Mouse (Mus musculus): ENCODE results near the gene Max. TPM values are rescaled to one million over a fixed set of nuclear protein-coding genes. Genes with fewer than 3 reads are reported as not detected.

Max gene
- polyA plus RNA-seq, 1 experiment from 2014 or later = 26.4 TPM

DNA sequence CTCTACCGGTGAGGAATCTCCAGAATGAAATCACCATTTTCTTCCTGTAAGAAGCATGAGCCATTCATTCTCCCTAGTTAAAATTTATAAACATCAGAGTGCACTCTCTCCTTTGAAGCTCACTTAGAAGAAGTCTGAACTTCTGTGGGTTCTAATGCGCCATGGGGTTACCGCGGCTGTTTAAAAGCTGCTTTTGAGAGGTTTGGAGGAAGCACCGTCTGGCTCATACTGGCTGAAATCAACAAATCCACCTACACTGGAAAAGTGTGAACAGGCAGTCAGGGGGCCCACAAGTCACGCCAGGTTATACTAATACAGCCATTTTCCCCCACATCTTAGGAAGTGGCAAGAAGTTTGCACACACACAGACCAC is 29.3 kb downstream of the Max start:
- WGBS (ENCODE audit: insufficient replicate concordance) = 74% methylated on average over 6 of the region's 6 CpGs
- no peak overlapping the region for H3K9ac ChIP-seq (ENCODE audit: low read depth, low read length)
- H3K27ac ChIP-seq (ENCODE audit: low read depth, low read length) = no peak overlapping the region
- H3K9me3 ChIP-seq (replicated peaks; ENCODE audit: control insufficient read depth, low read length) = no peaks in the 10 kb centered on the region
- peaks cover 2% of the 10 kb centered on the region; the same call in 1 of the 2 replicates for H3K36me3 ChIP-seq (ENCODE audit: control insufficient read depth, insufficient read depth, low read length)
- no peaks in the 10 kb centered on the region for H3K27me3 ChIP-seq (ENCODE audit: control insufficient read depth, insufficient read depth, low read length)
- ATAC-seq (replicated peaks; ENCODE audit: insufficient number of reproducible peaks, low FRiP score, low TSS enrichment) = no peak
- H3K4me1 ChIP-seq (ENCODE audit: control insufficient read depth, insufficient read depth, low read length) = peaks cover 5% of the 10 kb centered on the region
- H3K4me3 ChIP-seq (ENCODE audit: low read depth, low read length) = no peak overlapping the region
- no peak overlapping the region for H3K4me2 ChIP-seq

DNA sequence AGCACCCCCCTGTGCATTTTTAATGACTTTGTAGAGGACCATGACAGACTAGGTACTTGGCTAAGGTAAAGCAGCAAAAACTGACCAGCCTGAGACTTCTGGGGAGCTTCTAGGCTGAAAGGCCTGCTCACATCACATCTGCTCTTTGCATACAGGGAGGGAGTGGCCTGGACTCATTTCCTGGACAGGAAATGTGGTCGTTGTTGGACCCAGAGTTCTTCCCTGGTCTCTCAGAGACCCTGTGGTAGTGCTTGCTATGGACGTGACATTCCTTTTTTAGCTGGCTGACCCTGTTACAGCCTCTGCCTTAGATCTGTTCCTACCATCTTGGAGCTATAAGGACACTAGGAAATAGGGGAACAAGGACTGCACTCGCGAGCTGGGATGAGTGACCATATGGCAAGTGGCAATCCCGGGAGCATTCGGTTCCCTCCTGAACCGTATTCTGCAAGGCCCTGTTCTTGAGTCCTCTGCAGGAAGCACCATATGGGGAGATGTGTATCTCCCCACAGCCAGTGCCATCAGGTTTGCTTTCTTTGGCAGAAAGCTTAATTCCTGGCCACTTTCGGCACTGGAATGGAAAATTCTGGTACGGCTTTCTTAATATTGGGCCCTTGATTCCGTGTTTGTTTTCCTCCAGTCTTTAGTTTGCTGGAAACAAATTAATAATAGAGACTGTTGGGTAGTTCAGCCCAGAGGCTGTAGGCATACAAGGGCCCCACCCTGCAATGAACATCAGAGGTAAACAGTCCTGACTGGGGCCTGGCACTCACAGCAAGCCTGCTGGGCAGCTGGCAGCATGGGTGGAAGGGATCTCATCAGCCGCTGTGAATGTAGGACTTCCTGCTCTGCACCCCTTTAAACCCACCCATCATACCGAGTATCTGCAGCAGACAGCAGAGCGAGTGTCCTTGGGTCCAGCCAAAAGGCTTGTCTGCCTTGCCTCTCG is 30.0 kb downstream of the Max start:
- no peak for ATAC-seq (replicated peaks; ENCODE audit: insufficient number of reproducible peaks, low FRiP score, low TSS enrichment)
- WGBS (ENCODE audit: insufficient replicate concordance) = 64% methylated on average over 14 of the region's 14 CpGs
- no peaks in the 10 kb centered on the region for H3K27me3 ChIP-seq (ENCODE audit: control insufficient read depth, insufficient read depth, low read length)
- H3K9ac ChIP-seq (ENCODE audit: low read depth, low read length) = no peak overlapping the region
- H3K4me3 ChIP-seq (ENCODE audit: low read depth, low read length) = no peak overlapping the region
- no peak overlapping the region for H3K4me2 ChIP-seq
- peaks cover 5% of the 10 kb centered on the region for H3K4me1 ChIP-seq (ENCODE audit: control insufficient read depth, insufficient read depth, low read length)
- H3K9me3 ChIP-seq (replicated peaks; ENCODE audit: control insufficient read depth, low read length) = no peaks in the 10 kb centered on the region
- peaks cover 2% of the 10 kb centered on the region; the same call in 1 of the 2 replicates for H3K36me3 ChIP-seq (ENCODE audit: control insufficient read depth, insufficient read depth, low read length)
- H3K27ac ChIP-seq (ENCODE audit: low read depth, low read length) = no peak overlapping the region

- ATAC-seq (replicated peaks; ENCODE audit: insufficient number of reproducible peaks, low FRiP score, low TSS enrichment) = no peak
- Histone ChIP-seq H3K4me1 (ENCODE audit: control insufficient read depth, insufficient read depth, low read length) (peaks cover 5% of the 10 kb centered on the region), H3K9ac (ENCODE audit: low read depth, low read length) (no peak overlapping the region), H3K4me2 (no peak overlapping the region), H3K9me3 (replicated peaks; ENCODE audit: control insufficient read depth, low read length) (no peaks in the 10 kb centered on the region), H3K4me3 (ENCODE audit: low read depth, low read length) (no peak overlapping the region), H3K27me3 (ENCODE audit: control insufficient read depth, insufficient read depth, low read length) (no peaks in the 10 kb centered on the region), H3K27ac (ENCODE audit: low read depth, low read length) (no peak overlapping the region), H3K36me3 (ENCODE audit: control insufficient read depth, insufficient read depth, low read length) (no peaks in the 10 kb centered on the region)
- WGBS (ENCODE audit: insufficient replicate concordance) = 37% methylated on average over 6 of the region's 6 CpGs
Measured at GRCm38 (mm10) chr12:76930177-76930576, 31.8 kb downstream of the Max start.

DNA sequence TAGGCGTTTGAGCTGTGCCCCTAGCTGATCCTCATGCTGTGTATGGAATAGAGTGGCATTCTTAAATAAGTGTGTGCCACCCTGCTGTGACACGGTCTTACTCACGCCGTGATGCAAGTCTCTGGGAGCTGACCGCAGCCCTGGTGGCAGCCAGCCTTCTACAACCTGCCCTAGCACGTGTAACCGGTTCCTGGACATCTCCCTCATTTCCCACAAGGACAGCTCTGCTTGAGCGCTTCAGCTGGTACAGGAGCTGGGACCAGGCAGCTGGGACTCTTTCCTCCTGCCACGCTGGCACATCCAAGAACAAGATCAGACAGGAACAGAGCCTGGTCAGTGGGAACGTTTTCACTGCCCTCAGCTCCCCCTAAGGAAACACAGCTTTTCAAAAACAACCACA is 34.5 kb downstream of the Max start:
- Histone ChIP-seq H3K9ac (ENCODE audit: low read depth, low read length) (no peak overlapping the region), H3K4me1 (ENCODE audit: control insufficient read depth, insufficient read depth, low read length) (peaks cover 5% of the 10 kb centered on the region), H3K9me3 (replicated peaks; ENCODE audit: control insufficient read depth, low read length) (no peaks in the 10 kb centered on the region), H3K27ac (ENCODE audit: low read depth, low read length) (no peak overlapping the region), H3K4me2 (no peak overlapping the region), H3K4me3 (ENCODE audit: low read depth, low read length) (no peak overlapping the region), H3K36me3 (ENCODE audit: control insufficient read depth, insufficient read depth, low read length) (no peaks in the 10 kb centered on the region), H3K27me3 (ENCODE audit: control insufficient read depth, insufficient read depth, low read length) (no peaks in the 10 kb centered on the region)
- WGBS (ENCODE audit: insufficient replicate concordance) = 61% methylated on average over 10 of the region's 10 CpGs
- no peak for ATAC-seq (replicated peaks; ENCODE audit: insufficient number of reproducible peaks, low FRiP score, low TSS enrichment)

DNA sequence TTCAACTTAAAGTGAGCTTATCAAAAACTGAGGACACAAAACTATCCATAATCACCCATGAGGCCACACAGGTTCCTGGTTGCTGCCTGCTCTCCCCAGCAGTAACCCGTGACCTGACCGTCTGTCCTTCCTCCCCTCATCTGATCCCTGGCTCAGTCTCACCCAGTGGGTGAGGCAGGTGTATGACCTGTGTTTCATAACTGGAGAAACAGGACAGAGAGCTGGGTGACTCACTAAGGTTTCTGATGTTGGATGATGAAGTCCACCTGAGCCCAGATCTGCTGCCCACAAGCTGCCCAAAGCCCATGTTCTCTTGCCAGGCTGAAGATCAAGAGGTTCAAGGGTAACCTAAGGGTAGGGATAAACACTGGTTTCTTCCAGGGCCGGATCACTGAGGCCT is 35.0 kb downstream of the Max start:
- H3K9me3 ChIP-seq (replicated peaks; ENCODE audit: control insufficient read depth, low read length) = no peaks in the 10 kb centered on the region
- 72% methylated on average over 3 of the region's 3 CpGs for WGBS (ENCODE audit: insufficient replicate concordance)
- ATAC-seq (replicated peaks; ENCODE audit: insufficient number of reproducible peaks, low FRiP score, low TSS enrichment) = no peak
- no peaks in the 10 kb centered on the region for H3K36me3 ChIP-seq (ENCODE audit: control insufficient read depth, insufficient read depth, low read length)
- H3K4me1 ChIP-seq (ENCODE audit: control insufficient read depth, insufficient read depth, low read length) = peaks cover 5% of the 10 kb centered on the region
- no peak overlapping the region for H3K27ac ChIP-seq (ENCODE audit: low read depth, low read length)
- H3K4me3 ChIP-seq (ENCODE audit: low read depth, low read length) = no peak overlapping the region
- H3K27me3 ChIP-seq (ENCODE audit: control insufficient read depth, insufficient read depth, low read length) = no peaks in the 10 kb centered on the region
- H3K4me2 ChIP-seq = no peak overlapping the region
- no peak overlapping the region for H3K9ac ChIP-seq (ENCODE audit: low read depth, low read length)

DNA sequence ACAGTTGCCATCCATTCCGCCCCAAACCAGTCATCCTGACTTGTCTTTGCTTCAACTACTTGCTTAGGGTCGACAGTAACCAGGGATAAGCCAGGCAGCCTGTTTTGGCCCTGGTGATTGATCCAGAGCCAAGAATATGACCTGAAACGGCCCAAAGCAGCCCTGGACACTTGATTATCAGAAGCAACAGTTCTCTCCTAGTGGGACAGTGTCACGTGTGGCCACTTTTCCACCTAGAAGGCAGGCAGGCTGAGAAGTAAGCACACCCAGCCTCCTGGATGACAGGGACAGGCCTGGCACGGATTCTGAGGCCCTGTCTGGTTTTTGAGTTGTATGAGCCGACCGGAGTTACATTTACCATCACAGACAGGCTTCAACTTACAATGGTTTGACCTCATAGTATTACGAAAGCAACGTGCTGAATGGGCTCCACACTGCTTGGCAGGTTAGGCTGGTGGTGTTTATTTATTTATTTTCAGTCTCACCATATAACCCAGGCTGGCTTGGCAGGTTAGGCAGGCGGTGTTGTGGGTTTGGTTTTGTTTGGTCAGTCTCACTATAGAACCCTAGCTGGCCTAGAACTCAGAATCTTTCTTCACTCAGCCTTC is 35.6 kb downstream of the Max start:
- H3K36me3 ChIP-seq (ENCODE audit: control insufficient read depth, insufficient read depth, low read length) = no peaks in the 10 kb centered on the region
- no peak overlapping the region for H3K9ac ChIP-seq (ENCODE audit: low read depth, low read length)
- peaks cover 5% of the 10 kb centered on the region for H3K4me1 ChIP-seq (ENCODE audit: control insufficient read depth, insufficient read depth, low read length)
- H3K27me3 ChIP-seq (ENCODE audit: control insufficient read depth, insufficient read depth, low read length) = no peaks in the 10 kb centered on the region
- no peak for ATAC-seq (replicated peaks; ENCODE audit: insufficient number of reproducible peaks, low FRiP score, low TSS enrichment)
- WGBS (ENCODE audit: insufficient replicate concordance) = 76% methylated on average over 10 of the region's 10 CpGs
- H3K27ac ChIP-seq (ENCODE audit: low read depth, low read length) = no peak overlapping the region
- H3K4me3 ChIP-seq (ENCODE audit: low read depth, low read length) = no peak overlapping the region
- H3K9me3 ChIP-seq (replicated peaks; ENCODE audit: control insufficient read depth, low read length) = no peaks in the 10 kb centered on the region
- H3K4me2 ChIP-seq = no peak overlapping the region

- no peak overlapping the region for H3K4me2 ChIP-seq
- WGBS (ENCODE audit: insufficient replicate concordance) = 85% methylated on average over 10 of the region's 10 CpGs
- H3K4me1 ChIP-seq (ENCODE audit: control insufficient read depth, insufficient read depth, low read length) = peaks cover under 1% of the 10 kb centered on the region
- no peaks in the 10 kb centered on the region for H3K9me3 ChIP-seq (replicated peaks; ENCODE audit: control insufficient read depth, low read length)
- no peak overlapping the region for H3K9ac ChIP-seq (ENCODE audit: low read depth, low read length)
- H3K27me3 ChIP-seq (ENCODE audit: control insufficient read depth, insufficient read depth, low read length) = no peaks in the 10 kb centered on the region
- H3K36me3 ChIP-seq (ENCODE audit: control insufficient read depth, insufficient read depth, low read length) = no peaks in the 10 kb centered on the region
- ATAC-seq (replicated peaks; ENCODE audit: insufficient number of reproducible peaks, low FRiP score, low TSS enrichment) = no peak
- no peak overlapping the region for H3K27ac ChIP-seq (ENCODE audit: low read depth, low read length)
- no peak overlapping the region for H3K4me3 ChIP-seq (ENCODE audit: low read depth, low read length)
Measured at GRCm38 (mm10) chr12:76924904-76925604, 36.9 kb downstream of the Max start.

- Histone ChIP-seq H3K4me3 (ENCODE audit: low read depth, low read length) (no peak overlapping the region), H3K4me2 (no peak overlapping the region), H3K36me3 (ENCODE audit: control insufficient read depth, insufficient read depth, low read length) (no peaks in the 10 kb centered on the region), H3K9me3 (replicated peaks; ENCODE audit: control insufficient read depth, low read length) (no peaks in the 10 kb centered on the region), H3K9ac (ENCODE audit: low read depth, low read length) (no peak overlapping the region), H3K27ac (ENCODE audit: low read depth, low read length) (no peak overlapping the region), H3K4me1 (ENCODE audit: control insufficient read depth, insufficient read depth, low read length) (no peaks in the 10 kb centered on the region), H3K27me3 (ENCODE audit: control insufficient read depth, insufficient read depth, low read length) (no peaks in the 10 kb centered on the region)
- no peak for ATAC-seq (replicated peaks; ENCODE audit: insufficient number of reproducible peaks, low FRiP score, low TSS enrichment)
- 86% methylated on average over 8 of the region's 8 CpGs for WGBS (ENCODE audit: insufficient replicate concordance)
Measured at GRCm38 (mm10) chr12:76923118-76923517, 38.9 kb downstream of the Max start.

Measured in heart, embryonic 11.5 days (tissue).